Mouse (Mus musculus) frontal cortex, postnatal 14 days (tissue): Measurements from ENCODE around the gene Cln3.

ENCODE experiments used
- DNase-seq, 2 experiments: peaks; one replicate each; pipeline ENCODE4 v3.0.0; 2022; ENCODE audit warnings: low spot score in 2 of 2

The Cln3 gene

GRCm38 (mm10) chr7:126594862-126595561, 9.4 kb upstream of the Cln3 start, which contains the start of gene Il27:
Gene Il27, minus strand, starts transcription at chr7:126594941.
- no peak for DNase-seq

GRCm38 (mm10) chr7:126587779-126588178, 2.2 kb upstream of the Cln3 start:
- DNase-seq = peak in 1 of 2 experiments; percentile 45

GRCm38 (mm10) chr7:126586839-126587238, 1.2 kb upstream of the Cln3 start:
- DNase-seq = no peak

- DNase-seq = no peak
These were observed 1.1 kb downstream of the Cln3 start, which contains the start of gene Apobr for GRCm38 (mm10) chr7:126584506-126584977. Gene Apobr, plus strand, starts transcription at chr7:126584942.

GRCm38 (mm10) chr7:126583761-126584160, 1.9 kb downstream of the Cln3 start:
- DNase-seq = no peak

- DNase-seq = peak; percentile 78 to 83
These were observed 2.3 kb downstream of the Cln3 start for GRCm38 (mm10) chr7:126583251-126583709.

- peak in 1 of 2 experiments; percentile 15 for DNase-seq
These were observed 2.9 kb downstream of the Cln3 start for GRCm38 (mm10) chr7:126582759-126583158.

GRCm38 (mm10) chr7:126581661-126582060, 4.0 kb downstream of the Cln3 start:
- DNase-seq = no peak

- DNase-seq = no peak
These were observed 6.4 kb downstream of the Cln3 start for GRCm38 (mm10) chr7:126579172-126579571.

- no peak for DNase-seq
These were observed 8.7 kb downstream of the Cln3 start for GRCm38 (mm10) chr7:126576946-126577345.

- DNase-seq = peak; percentile 78
These were observed 19.4 kb downstream of the Cln3 start, which contains the start of gene Eif3c for GRCm38 (mm10) chr7:126566094-126566765. Gene Eif3c, minus strand, starts transcription at chr7:126566411.

GRCm38 (mm10) chr7:126565693-126566092, 19.9 kb downstream of the Cln3 start:
- no peak for DNase-seq

GRCm38 (mm10) chr7:126556635-126557034, 29.0 kb downstream of the Cln3 start:
- DNase-seq = no peak

GRCm38 (mm10) chr7:126554796-126555195, 30.8 kb downstream of the Cln3 start:
- DNase-seq = no peak

- no peak for DNase-seq
These were observed 40.0 kb downstream of the Cln3 start for GRCm38 (mm10) chr7:126545631-126546030.

GRCm38 (mm10) chr7:126541661-126542060, 44.0 kb downstream of the Cln3 start:
- no peak for DNase-seq

GRCm38 (mm10) chr7:126537820-126538585, 47.6 kb downstream of the Cln3 start:
- DNase-seq = no peak

GRCm38 (mm10) chr7:126536466-126536865, 49.2 kb downstream of the Cln3 start:
- no peak for DNase-seq

- no peak for DNase-seq
These were observed 49.9 kb downstream of the Cln3 start for GRCm38 (mm10) chr7:126535766-126536165.

- no peak for DNase-seq
These were observed 52.2 kb downstream of the Cln3 start for GRCm38 (mm10) chr7:126533434-126533833.

GRCm38 (mm10) chr7:126528166-126528577, 57.4 kb downstream of the Cln3 start:
- DNase-seq = no peak

GRCm38 (mm10) chr7:126523316-126523715, 62.3 kb downstream of the Cln3 start:
- DNase-seq = no peak
